Mouse (Mus musculus) brain, embryonic 14.5 days (tissue): ENCODE measurements around the gene Slc12a6.

Experiments
- CTCF ChIP-seq: fragments of 200-500 bp; IDR thresholded peaks from 2 replicates; pipeline ENCODE4 v1.5.1; 2012; ENCODE audit warnings: inconsistent platforms, mild to moderate bottlenecking, moderate library complexity, borderline replicate concordance; ENCODE audit not compliant: insufficient read depth, insufficient read length; ENCODE audit errors: extremely low read depth
- POLR2A ChIP-seq: fragments of 200-500 bp; IDR thresholded peaks from 2 replicates; pipeline ENCODE4 v1.6.1; 2012; ENCODE audit warnings: mild to moderate bottlenecking, inconsistent platforms, borderline replicate concordance; ENCODE audit not compliant: poor library complexity, insufficient read depth, insufficient read length, severe bottlenecking; ENCODE audit errors: extremely low read depth

DNA sequence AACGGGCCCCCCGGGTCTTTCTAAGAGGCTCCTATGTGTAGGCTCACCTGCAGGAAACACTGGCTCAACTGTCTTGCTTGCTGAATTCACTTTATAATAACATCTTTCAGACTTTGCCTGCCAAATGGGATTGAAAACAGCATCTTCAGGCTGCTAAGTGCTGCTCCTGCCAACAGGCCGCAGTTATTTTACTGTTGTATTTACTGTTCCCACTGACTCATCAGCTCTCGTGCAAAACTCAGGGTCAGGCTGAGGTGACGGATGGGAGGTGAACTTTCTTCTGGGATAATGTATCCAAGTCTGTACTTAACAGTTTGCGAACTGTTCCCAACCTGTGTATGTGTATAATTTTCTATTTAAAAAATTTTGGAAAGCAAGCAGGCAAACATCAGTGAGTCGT lies 53.3 kb downstream of the Slc12a6 start:
- TF ChIP-seq POLR2A (no peak), CTCF (no peak)
